Mouse (Mus musculus): Measurements from ENCODE around the gene Tpsg1.

- TF ChIP-seq CTCF (IDR thresholded peaks at IDR 0.05; ENCODE audit: insufficient read depth, low read length) (no peak), POLR2A (IDR thresholded peaks at IDR 0.05; ENCODE audit: borderline replicate concordance, extremely low read depth, low read depth, low read length) (no peak)
Measured at GRCm38 (mm10) chr17:25341490-25341889, 27.6 kb upstream of the Tpsg1 start.
